In the genomic region with DNA sequence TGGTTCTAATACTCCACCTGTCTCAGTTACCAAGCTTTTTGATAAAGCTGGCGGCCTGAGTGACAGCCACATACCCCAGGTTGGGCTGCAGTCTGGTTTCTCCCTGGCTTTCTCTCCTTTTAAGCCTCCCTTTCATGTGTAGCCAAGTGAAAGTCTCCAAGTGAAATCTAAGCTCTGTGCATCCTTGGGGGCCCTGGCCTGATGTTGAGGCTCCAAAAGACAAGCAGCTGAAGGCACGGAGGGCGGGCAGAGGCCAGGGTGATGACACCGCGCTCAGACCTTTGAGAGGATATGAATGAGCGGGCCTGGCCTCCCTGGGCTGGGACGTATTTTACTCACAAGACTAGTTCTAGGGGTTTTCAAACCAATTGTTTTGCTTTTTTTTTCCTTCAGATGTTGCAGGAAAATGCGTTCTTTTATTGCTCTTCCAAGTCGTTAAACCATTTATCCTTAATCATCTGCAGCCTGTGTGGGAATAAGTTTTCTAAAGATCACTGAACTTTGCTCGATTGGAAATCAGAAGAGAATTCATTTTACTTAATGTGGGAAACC, we compare ENCODE assay signal across 13 mouse cellular contexts.
DNase-seq lines count a peak whose midpoint lies in the region; ATAC-seq and TF ChIP-seq lines count a peak whose summit lies in the region.
"Had no signal": no experiment of that assay in that cellular context is flagged by ENCODE, and none has a peak within 500 bp of the region (broad histone marks: within the 10 kb centered on the region; RNA-seq: fewer than 3 reads in every experiment).

No protein-coding gene starts in this region.

- H3K4me1 ChIP-seq in midbrain, embryonic 11.5 days (ENCODE audit: control insufficient read depth, insufficient read depth, low read length) = peaks cover 23% of the 10 kb centered on the region
- H3K4me1 ChIP-seq in midbrain, postnatal 0 days (ENCODE audit: insufficient read depth, low read length) = peaks cover 10% of the 10 kb centered on the region; the same call in 1 of the 2 replicates
- H3K4me1 ChIP-seq in embryonic facial prominence, embryonic 15.5 days = peaks cover 27% of the 10 kb centered on the region
- H3K4me1 ChIP-seq in hindbrain, embryonic 14.5 days (replicated peaks; ENCODE audit: control insufficient read depth, insufficient read depth, low read length) = peaks cover 25% of the 10 kb centered on the region
- H3K4me1 ChIP-seq: megakaryocyte, embryonic 14.5 days had no signal

- no peak overlapping the region; the same call in 1 of the 2 replicates for H3K4me2 ChIP-seq in midbrain, embryonic 11.5 days
- H3K4me2 ChIP-seq in midbrain, postnatal 0 days (ENCODE audit: low read depth, low read length, poor library complexity, severe bottlenecking) = no peak overlapping the region
- H3K4me2 ChIP-seq in embryonic facial prominence, embryonic 15.5 days (replicated peaks) = no peak overlapping the region
- no peak overlapping the region for H3K4me2 ChIP-seq in hindbrain, embryonic 14.5 days (replicated peaks)
- H3K4me2 ChIP-seq: limb, embryonic 13.5 days had no signal

- DNase-seq in midbrain, embryonic 11.5 days (ENCODE audit: low spot score, missing footprints) = peak; percentile 90
- DNase-seq in midbrain, postnatal 0 days (ENCODE audit: low spot score) = no peak
- no peak for DNase-seq in hindbrain, embryonic 14.5 days (ENCODE audit: low spot score)
- DNase-seq in retina, embryonic 14.5 days (ENCODE audit: low spot score) = peak; percentile 52
- DNase-seq in layer of hippocampus, adult 9-10 months (ENCODE audit: low spot score) = no peak
- no peak for DNase-seq in spleen, postnatal 10 days (ENCODE audit: low spot score in 2 of 2)
- DNase-seq in cerebellum, postnatal 25 days = no peak
- DNase-seq: adrenal gland, postnatal 10 days; lung, adult 18-20 months had no signal

- H3K36me3 ChIP-seq in midbrain, embryonic 11.5 days (ENCODE audit: control insufficient read depth, insufficient read depth, low read length) = no peaks in the 10 kb centered on the region
- no peaks in the 10 kb centered on the region for H3K36me3 ChIP-seq in midbrain, postnatal 0 days (ENCODE audit: insufficient read depth, low read length)
- peaks cover 5% of the 10 kb centered on the region for H3K36me3 ChIP-seq in embryonic facial prominence, embryonic 15.5 days
- peaks cover 5% of the 10 kb centered on the region; the same call in 1 of the 2 replicates for H3K36me3 ChIP-seq in hindbrain, embryonic 14.5 days (replicated peaks; ENCODE audit: control insufficient read depth, insufficient read depth)

- peak overlapping the region; percentile 22; the same call in 1 of the 2 replicates for H3K27ac ChIP-seq in midbrain, embryonic 11.5 days (ENCODE audit: low read depth, low read length)
- H3K27ac ChIP-seq in midbrain, postnatal 0 days (ENCODE audit: low read depth, low read length) = no peak overlapping the region
- H3K27ac ChIP-seq in embryonic facial prominence, embryonic 15.5 days (replicated peaks) = peak overlapping the region; percentile 17; the same call in 1 of the 2 replicates
- H3K27ac ChIP-seq in hindbrain, embryonic 14.5 days = peak overlapping the region; percentile 41; the same call in 1 of the 2 replicates
- H3K27ac ChIP-seq: heart, embryonic 10.5 days; limb, embryonic 13.5 days had no signal

- no peak overlapping the region for H3K9ac ChIP-seq in midbrain, embryonic 11.5 days (ENCODE audit: low read length)
- H3K9ac ChIP-seq in midbrain, postnatal 0 days (replicated peaks; ENCODE audit: low read length, poor library complexity, severe bottlenecking) = no peak overlapping the region
- no peak overlapping the region for H3K9ac ChIP-seq in embryonic facial prominence, embryonic 15.5 days
- no peak overlapping the region for H3K9ac ChIP-seq in hindbrain, embryonic 14.5 days
- H3K9ac ChIP-seq: limb, embryonic 13.5 days had no signal

- H3K4me3 ChIP-seq in midbrain, embryonic 11.5 days (ENCODE audit: low read depth, low read length) = no peak overlapping the region
- no peak overlapping the region for H3K4me3 ChIP-seq in midbrain, postnatal 0 days (ENCODE audit: low read depth, low read length)
- H3K4me3 ChIP-seq in embryonic facial prominence, embryonic 15.5 days (replicated peaks) = no peak overlapping the region
- no peak overlapping the region for H3K4me3 ChIP-seq in hindbrain, embryonic 14.5 days (replicated peaks; ENCODE audit: low read length)
- H3K4me3 ChIP-seq: heart, embryonic 10.5 days; limb, embryonic 13.5 days; megakaryocyte, embryonic 14.5 days had no signal

- 10% methylated on average over 10 of the region's 10 CpGs for WGBS in midbrain, embryonic 11.5 days
- WGBS in midbrain, postnatal 0 days = 29% methylated on average over 10 of the region's 10 CpGs
- WGBS in embryonic facial prominence, embryonic 15.5 days = 28% methylated on average over 10 of the region's 10 CpGs
- 16% methylated on average over 10 of the region's 10 CpGs for WGBS in hindbrain, embryonic 14.5 days

- ATAC-seq in midbrain, embryonic 11.5 days (ENCODE audit: low FRiP score) = peak; percentile 75
- ATAC-seq in midbrain, postnatal 0 days (ENCODE audit: low FRiP score) = no peak
- ATAC-seq in embryonic facial prominence, embryonic 15.5 days (ENCODE audit: insufficient number of reproducible peaks, low FRiP score, low TSS enrichment, low read depth) = no peak
- ATAC-seq in hindbrain, embryonic 14.5 days (ENCODE audit: low FRiP score) = no peak

- H3K27me3 ChIP-seq in midbrain, embryonic 11.5 days (ENCODE audit: control insufficient read depth, insufficient read depth, low read length) = no peaks in the 10 kb centered on the region
- no peaks in the 10 kb centered on the region for H3K27me3 ChIP-seq in midbrain, postnatal 0 days (ENCODE audit: insufficient read depth, low read length)
- no peaks in the 10 kb centered on the region for H3K27me3 ChIP-seq in embryonic facial prominence, embryonic 15.5 days
- H3K27me3 ChIP-seq in hindbrain, embryonic 14.5 days (ENCODE audit: control insufficient read depth, insufficient read depth, low read length) = no peaks in the 10 kb centered on the region
- H3K27me3 ChIP-seq: limb, embryonic 13.5 days; megakaryocyte, embryonic 14.5 days had no signal

- H3K9me3 ChIP-seq in midbrain, embryonic 11.5 days (ENCODE audit: control insufficient read depth, low read length) = no peaks in the 10 kb centered on the region
- no peaks in the 10 kb centered on the region for H3K9me3 ChIP-seq in midbrain, postnatal 0 days (ENCODE audit: low read length)
- no peaks in the 10 kb centered on the region for H3K9me3 ChIP-seq in embryonic facial prominence, embryonic 15.5 days (replicated peaks)
- H3K9me3 ChIP-seq in hindbrain, embryonic 14.5 days (ENCODE audit: control insufficient read depth, low read length) = no peaks in the 10 kb centered on the region
- H3K9me3 ChIP-seq: heart, embryonic 10.5 days; limb, embryonic 13.5 days had no signal

- no peak for TF ChIP-seq CTCF in midbrain, postnatal 0 days (IDR thresholded peaks at IDR 0.05)

Comparison
In these comparisons a context has a peak if more than half of its experiments do, and no peak if none do; other contexts are left out.
1. DNase-seq: peak in midbrain, embryonic 11.5 days (single experiment) and retina, embryonic 14.5 days (single experiment); none in midbrain, postnatal 0 days (single experiment), hindbrain, embryonic 14.5 days (single experiment), layer of hippocampus, adult 9-10 months (single experiment), spleen, postnatal 10 days (0 of 2) and cerebellum, postnatal 25 days (0 of 2).